Mouse (Mus musculus): ENCODE results near the gene Irf9.

The Irf9 gene

DNA sequence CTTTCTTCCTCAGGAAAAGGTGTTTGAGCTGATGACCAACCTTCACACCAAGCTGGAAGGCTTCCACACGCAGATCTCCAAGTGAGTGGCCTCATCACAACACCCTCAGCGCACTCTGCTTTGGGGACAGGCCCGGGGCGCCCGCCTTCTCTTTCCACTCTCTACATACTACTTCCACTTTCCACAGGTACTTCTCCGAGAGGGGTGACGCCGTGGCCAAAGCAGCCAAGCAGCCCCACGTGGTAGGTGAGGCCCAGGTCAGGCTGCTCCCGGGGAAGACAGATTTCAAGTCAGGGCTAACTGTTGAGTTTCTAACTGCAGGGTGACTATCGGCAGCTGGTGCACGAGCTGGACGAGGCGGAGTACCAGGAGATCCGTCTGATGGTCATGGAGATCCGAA, 22.6 kb upstream of the Irf9 start:
- DNase-seq (ENCODE audit: low spot score in 2 of 2) = no peak

DNA sequence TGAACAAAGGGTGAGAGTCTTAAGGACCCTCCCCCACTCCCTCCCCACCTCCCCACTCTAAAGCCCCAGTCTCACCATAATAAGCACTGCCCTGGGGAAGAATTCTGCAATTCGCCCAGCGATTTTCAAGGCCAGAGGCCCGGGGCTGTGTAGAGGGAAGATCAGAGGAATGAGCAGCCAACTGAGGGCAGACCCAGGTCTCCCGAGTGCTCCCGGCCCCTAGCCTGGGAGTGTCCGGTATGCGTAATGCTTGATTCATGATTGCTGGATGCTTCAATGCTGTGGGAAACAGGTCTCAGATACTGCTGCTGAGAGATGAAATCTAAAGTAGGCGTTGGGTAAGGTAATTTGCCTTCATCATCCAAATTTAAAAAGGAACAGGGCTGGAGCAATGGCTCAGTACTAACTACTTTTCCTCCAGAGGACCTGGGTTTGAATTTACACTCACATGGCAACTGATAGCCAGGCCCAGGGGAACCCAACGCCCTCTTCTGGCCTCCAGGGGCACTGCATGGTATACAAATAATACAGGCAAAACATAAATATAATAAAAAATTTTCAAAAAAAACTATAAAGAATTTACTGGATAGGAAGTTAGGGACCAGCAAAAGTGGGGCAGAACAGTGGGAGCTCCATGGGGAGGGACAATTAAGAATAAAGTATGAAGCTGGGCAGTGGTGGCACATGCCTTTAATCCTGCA, 21.2 kb upstream of the Irf9 start:
- no peak for DNase-seq (ENCODE audit: low spot score in 2 of 2)

DNA sequence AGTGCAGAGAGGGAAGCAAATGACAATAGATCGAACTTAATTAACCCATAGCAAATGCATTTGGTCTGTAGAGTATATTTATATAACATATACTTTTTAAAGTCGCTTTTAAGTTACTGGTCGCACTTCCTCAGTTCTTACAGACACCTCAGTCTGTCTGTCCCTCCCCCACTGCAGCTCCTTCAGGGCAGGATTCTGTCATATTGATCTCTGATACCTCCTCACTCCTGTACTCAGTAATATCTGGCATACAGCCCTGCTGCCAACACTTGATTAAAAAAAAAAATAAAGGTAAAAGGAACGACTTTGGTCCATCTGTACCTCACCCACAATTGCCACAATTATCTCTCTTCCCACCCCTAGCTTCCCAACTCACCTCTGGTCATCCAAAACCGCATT, 19.1 kb upstream of the Irf9 start:
- DNase-seq (ENCODE audit: low spot score in 2 of 2) = no peak

DNA sequence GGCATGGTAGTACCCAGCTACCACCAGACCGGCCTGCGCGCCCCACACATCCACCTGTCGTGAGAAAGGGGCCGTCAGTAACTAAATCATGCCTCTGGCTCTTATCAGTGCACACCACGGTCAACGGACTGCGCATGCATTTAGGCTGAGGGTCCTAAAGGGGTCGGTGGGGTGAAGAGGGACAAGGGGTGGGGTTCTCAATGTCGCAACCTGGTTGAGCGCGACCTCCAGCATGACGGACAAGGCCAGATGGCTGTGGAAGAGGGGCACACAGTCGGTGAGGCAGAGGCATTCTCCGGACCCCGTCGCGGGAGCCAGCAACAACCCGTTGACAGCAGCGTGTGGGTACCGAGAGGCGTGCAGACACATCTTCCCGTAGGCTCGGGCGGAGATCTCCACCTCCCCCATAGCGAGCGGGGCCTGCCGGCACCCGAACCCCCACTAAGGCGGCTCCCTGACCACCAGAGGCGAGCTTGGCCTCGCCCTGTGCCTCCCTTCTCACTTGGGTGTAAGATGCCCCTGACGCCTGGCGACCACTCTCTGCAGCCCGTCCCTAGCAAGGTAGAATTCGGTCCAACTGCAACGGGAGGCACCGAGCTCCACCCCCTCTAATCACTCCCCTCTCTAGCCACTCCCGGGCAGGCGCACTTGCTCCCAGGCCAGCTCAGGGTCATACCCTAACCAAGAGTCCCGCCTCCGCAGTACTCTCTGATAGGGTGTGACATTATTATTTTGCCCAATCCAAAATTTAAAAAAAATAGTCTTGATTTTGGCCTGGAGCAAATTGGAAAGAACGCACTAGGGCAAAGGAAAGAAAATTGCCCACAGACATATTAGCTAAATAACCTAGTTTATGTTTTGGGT, 18.4 kb upstream of the Irf9 start, which contains the start of gene Emc9:
Emc9 (minus strand) TSS at position 601 of the 864 bp plus-strand sequence.
- DNase-seq (ENCODE audit: low spot score in 2 of 2) = peak; percentile 83 to 87

DNA sequence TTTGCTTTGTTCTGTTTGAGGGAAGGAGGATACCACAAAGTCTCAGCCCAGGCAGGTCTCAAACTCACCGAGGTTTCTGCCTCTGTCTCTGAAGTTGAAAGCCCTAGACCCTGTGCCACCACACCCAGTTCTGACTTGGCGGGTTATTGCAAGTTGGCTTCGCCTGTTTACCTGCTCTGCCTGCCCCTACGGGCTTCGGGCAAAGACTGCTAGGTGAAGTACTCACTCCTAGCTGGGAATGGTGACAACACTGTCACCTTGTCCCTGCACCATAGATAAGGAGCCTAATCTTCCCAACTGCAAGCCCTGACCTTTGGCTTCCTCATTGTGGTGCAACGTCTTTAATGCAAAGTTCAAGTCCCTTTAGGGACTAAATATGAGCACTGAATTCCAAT, 17.8 kb upstream of the Irf9 start:
- no peak for DNase-seq (ENCODE audit: low spot score in 2 of 2)

DNA sequence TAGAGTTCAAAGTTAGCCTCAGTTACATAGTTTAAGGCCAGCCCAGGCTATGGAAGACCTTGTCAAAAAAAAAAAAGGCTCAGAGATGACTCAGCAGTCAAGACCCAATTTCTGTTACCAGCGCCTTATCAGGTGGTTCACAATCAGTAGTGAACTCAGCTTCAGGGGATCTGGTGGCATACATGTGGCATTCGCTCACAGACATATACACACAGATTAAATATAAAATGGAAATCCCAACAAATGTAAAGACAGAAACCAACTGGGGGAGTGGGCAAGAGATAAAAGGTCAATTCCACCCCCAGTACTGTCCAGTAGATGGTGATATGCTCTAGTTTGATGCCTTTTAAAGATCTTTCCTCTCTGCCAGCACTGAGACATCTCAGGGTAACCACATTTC, 17.2 kb upstream of the Irf9 start:
- no peak for DNase-seq (ENCODE audit: low spot score in 2 of 2)

DNA sequence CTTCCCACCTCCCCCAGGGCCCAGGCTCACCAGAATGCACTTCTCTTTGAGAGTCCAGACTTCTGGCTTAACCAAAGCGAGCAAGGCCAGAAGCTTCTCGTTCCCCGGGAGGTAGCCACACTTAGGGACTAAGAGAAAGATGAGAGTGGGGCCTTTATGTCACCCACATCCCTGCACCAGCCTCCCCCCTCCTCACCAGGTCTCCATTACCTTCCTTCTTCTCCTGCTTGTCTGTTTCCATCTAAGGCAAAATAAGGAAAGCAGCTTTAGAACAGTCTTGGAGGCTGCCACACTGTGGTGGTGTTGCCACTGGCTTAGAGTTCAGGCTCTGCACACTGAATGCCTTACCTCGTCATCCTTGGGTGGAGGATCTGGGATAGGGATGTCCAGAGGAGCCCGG, 14.1 kb upstream of the Irf9 start:
- no peak for DNase-seq (ENCODE audit: low spot score in 2 of 2)

DNA sequence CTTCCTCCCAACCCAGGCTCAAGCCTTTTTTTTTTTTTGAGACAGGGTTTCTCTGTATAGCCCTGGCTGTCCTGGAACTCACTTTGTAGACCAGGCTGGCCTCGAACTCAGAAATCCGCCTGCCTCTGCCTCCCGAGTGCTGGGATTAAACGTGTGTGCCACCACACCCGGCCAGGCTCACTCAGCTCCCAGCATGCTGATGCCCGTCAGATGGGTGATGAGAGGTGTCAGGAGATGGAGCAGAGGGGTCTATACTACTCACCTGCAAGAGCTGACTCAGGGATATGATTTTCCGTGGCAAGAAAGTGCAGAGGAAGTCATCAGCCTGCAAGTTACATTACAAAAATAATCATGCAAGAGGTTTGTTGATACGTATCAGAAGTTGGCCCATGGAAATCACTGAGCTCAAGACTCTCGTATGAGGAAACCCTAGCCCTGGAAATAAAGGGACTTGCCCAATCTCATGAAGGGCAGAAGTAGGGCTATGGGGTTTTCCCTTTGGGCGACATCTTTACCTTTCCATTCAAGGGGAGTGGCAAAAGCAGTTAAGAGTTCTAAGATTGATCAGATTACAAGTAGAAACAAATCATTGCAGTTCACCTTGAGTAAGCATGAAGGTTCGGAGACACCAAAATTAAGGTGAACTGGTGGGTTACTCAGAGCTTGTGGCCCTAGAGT, 13.5 kb upstream of the Irf9 start:
- no peak for DNase-seq (ENCODE audit: low spot score in 2 of 2)

DNA sequence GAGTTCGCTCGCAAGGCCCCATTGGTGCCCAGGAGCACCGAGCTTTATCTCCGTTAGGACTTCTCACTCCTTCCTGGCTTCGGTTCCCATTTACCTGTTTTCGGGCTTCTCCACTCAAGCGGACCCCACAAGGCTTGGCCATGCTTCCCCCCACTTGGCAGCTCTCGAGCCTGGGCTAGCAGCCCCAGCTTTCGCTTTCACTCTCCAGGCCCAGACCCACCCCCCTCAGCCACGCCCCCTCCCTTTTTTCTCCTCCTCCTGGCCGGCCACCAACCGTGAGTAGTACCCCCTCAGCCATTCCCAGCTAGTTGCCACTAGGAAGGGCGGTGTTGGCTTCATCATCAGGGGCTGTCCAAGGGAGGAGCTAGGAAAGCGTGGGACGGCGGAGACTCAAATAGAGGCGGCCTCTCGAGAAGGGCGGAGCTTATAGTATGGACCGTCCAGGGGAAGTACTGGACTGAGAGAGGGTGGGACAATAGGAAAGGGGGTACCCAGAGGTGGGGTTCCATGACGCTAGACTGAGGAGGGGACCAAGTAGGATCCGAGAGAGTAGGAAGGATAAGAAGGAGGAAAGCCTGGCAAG, 12.5 kb upstream of the Irf9 start, which contains the start of gene Psme2:
Psme2 (minus strand) TSS at position 366 of the 583 bp plus-strand sequence.
- peak; percentile 83 to 87 for DNase-seq (ENCODE audit: low spot score in 2 of 2)

DNA sequence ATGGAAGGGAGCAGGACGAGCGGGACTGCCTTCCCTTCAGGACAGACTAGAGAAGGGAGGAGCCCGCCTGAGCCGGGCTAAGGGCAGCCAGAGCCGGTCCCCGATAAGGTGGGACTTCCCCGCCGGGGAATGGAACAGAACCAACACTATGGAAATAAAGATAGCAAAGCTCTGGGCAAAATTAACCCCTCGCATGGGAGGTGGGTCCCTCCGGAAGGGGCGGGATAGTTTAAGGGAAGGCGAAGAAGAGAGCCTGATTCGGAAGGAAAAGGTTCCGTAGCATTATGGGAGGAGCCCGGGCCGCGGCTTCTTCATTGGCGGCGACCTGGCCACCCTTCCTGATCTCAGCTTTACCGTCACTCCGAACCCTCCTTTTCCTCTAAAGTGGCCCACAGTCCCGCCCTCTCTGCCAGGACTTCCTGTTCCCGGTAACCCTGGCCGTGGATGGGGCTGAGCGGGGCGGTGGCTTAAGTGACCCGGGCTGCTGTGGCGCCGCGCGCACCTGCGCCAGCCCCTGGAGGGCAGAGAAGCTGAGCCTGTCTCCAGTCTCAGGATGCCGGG, 12.0 kb upstream of the Irf9 start, which contains the start of gene Rnf31:
Rnf31 (plus strand) TSS at position 378 of the 561 bp plus-strand sequence.
- peak; percentile 92 to 94 for DNase-seq (ENCODE audit: low spot score in 2 of 2)

DNA sequence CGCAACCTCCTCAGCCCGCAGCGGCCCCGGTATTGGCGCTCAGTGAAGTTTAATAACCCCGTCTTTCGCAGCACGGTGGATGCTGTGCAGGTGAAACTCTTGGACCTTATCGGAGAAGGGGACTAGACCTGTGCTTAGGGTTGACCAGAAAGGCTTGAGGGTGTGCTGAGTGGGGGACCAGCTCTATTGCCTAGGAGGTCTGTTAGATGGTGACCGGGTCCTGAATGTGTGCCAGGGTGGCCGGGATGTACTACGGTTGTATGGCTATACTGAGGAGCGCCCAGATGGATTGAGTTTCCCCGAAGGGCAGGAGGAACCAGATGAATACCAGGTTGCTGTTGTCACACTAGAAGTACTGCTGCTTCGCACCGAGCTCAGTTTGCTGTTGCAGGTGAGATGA, 11.1 kb upstream of the Irf9 start:
- DNase-seq (ENCODE audit: low spot score in 2 of 2) = no peak

DNA sequence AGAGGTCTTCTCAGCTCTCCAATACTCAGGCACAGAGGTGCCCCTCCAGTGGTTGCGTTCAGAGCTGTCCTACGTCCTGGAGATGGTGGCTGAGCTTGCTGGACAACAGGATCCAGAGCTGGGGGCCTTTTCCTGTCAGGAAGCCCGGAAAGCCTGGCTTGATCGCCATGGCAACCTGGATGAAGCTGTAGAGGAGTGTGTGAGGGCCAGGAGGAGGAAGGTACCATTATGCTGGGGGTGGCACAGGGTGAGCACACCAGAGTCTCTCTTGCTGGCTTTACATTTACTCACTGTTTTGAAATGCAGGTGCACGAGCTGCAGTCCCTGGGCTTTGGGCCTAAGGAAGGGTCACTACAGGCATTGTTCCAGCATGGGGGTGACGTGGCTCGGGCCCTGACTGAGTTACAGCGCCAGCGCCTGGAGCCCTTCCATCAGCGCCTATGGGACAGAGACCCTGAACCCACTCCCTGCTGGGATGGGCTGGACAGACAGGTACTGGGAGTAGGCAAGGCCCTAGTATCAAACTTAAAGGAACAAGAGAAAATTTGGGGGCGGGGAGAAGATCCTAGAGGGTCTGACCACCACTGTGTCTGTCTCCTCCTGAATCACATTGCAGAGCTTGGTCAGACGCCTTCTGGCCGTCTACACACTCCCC, 7.2 kb upstream of the Irf9 start:
- no peak for DNase-seq (ENCODE audit: low spot score in 2 of 2)

DNA sequence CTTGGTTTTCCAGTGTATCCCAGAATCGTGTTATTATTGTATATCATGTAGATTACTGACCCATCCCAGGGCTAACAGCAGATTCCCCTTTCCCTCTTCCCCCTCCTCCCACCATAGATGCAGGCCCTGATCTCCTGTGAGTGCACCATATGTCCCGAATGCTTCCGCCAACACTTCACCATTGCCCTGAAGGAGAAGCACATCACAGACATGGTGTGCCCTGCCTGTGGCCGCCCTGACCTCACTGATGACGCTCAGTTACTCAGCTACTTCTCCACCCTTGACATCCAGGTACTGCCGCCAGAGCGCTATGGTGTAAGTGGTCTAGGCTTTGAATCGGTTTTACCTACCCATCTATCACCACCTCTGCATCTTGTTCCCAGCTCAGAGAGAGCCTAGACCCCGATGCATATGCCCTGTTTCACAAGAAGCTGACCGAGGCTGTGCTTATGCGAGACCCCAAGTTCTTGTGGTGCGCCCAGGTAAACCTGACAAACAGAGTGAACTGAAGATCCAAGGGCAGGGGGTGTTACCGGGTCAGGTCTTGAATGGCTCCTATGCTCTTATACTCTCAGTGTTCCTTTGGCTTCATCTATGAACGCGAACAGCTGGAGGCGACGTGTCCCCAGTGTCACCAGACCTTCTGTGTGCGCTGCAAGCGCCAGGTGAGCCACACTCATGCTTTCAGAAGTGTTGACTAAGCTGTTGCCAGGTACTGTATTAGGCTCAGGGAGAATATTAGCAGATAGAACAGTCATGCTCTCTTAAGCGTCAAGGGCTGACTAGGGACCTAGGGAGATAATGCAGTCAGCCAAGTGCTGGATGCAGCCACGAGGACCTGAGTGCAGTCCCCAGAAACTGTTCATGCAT, 4.6 kb upstream of the Irf9 start:
- no peak for DNase-seq (ENCODE audit: low spot score in 2 of 2)

DNA sequence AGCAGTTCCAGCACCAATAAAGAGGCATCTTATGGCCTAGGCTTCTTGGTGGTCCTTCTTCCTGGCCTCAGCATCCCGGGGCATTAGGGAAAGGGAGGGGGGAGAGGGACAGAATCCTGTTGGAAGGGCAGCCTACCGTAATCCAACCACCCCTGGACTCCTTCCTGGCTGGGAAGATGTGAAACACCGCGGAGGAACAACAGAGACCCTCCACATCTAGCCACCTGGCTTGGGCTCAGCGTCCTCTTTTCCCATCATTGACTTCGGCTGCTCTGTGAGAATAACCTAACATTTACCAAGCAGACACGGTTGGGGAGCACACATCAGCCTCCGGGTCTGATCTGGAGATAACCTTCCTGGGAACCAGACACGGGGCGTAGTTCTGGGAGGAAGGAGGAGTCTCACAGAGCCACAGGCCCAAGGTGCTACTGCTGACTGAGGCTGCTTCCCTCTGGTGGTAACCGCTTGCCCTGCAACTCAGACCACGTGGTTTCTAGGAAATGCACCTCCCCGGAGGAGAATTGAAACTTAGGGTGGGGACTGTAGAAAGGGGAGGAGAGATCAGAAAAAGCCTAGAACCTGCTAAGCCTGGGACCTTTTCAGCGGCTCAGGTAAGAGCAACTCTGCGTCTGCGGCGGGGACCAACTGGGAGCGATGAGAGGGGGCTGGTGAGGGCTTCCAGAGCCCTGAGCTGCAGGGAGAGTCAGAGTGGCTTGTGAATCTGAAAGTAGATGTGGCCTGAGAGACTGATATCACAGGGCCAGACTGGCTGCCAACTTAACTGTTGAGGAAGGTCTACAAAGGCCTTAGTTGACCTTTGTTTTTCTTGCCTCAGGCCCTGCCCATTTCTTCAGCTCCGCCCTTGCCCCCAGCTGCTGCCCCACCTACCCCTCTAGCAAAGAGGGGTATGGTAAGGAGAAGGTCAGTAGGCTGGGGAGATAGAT, 534 bp downstream of the Irf9 start:
- DNase-seq (ENCODE audit: low spot score in 2 of 2) = peak; percentile 95

DNA sequence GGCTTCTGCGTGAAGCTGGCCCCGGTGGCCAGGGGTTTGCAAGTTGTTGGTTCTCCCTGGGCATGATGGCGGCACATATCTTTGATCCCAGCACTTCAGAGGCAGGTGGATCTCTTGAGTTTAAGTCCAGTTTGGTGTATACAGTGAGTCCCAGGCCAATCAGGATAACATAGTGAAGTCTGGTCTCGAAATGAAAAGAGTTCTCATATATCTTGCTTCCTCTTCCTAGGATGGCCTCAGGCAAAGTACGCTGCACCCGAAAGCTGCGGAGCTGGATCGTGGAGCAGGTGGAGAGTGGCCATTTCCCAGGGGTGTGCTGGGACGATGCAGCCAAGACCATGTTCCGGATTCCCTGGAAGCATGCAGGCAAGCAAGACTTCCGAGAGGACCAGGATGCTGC, 1.5 kb downstream of the Irf9 start:
- no peak for DNase-seq (ENCODE audit: low spot score in 2 of 2)

DNA sequence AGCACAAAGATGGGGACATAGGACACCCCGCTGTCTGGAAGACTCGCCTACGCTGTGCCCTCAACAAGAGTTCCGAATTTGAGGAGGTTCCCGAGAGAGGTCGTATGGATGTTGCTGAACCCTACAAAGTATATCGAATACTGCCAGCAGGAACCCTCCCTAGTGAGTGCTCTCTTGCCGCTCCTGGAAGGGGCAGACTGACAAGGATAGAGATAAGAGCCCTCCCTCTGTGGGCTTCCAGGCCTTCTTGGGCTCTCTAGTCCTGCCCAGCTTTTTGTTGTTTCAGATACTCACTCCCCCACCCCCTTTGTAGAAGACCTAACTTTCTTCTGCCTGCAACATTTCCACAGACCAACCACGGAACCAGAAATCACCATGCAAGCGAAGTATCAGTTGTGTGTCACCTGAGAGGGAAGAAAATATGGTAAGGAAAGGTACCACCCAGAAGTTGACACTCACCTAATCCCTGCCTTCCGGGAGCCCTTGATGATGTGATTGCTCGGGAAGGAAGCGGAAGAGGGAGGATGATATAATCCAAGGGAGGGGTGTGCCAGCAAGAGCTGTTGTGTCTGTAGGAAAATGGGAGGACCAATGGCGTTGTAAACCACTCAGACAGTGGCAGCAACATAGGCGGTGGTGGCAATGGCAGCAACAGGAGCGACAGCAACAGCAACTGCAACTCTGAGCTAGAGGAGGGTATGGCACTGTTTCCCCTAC, 2.5 kb downstream of the Irf9 start:
- no peak for DNase-seq (ENCODE audit: low spot score in 2 of 2)

DNA sequence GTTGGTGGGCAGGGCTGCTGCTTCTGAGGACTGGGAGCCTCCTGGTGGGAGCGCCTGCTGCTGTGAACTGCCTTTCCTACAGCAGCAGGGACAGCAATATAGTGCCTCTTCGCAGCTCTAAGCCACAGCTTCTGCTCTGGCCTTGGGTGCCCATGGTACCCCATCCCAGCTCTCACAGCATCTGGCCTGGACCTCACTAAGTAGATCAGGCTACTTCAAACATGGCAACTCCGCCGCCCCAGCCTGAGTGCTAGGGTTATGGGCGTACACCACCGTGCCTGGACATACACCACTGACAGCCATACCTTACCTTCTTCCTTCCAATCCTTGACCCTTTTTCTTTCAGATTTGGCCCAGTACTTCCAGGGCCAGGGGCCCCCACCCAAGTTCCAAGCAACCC, 5.0 kb downstream of the Irf9 start:
- no peak for DNase-seq (ENCODE audit: low spot score in 2 of 2)

DNA sequence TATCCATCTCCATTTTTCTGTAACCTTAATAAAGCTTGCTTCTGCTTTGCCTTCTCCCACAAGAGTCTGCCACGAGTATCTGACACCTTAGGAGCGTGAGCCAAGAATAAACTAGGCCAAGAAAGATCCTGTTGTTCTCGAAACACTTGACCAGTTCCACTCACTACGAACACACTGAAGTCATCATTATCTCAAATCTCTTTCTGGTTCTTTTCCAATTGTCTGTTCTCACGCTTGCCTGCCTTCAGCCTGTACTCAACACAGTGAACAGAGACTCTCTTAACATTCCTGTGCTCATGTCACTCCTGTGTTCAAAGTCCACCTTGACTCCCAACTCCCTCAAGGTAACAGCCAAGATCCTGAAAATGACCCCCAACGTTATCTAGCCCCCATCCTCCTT, 10.0 kb downstream of the Irf9 start:
- no peak for DNase-seq (ENCODE audit: low spot score in 2 of 2)
